Mouse (Mus musculus) hindbrain, embryonic 15.5 days (tissue): ENCODE data around the gene Cpxm2. TPM values are rescaled to one million over a fixed set of nuclear protein-coding genes. Genes with fewer than 3 reads are reported as not detected.

Source experiments
- ATAC-seq: fragments of 200-750 bp; cut with Nextera tagmentation; 2 replicates; pipeline ENCODE4 v1.8.0; 2017; ENCODE audit warnings: low read depth, moderate number of reproducible peaks, moderate TSS enrichment; ENCODE audit not compliant: low FRiP score
- H3K27ac ChIP-seq: fragments of 300-500 bp; sonication (generic); replicated peaks from 2 replicates; pipeline ENCODE4 v1.5.1; 2015; ENCODE audit warnings: mild to moderate bottlenecking, inconsistent platforms
- H3K27me3 ChIP-seq: fragments of 300-500 bp; sonication (generic); 2 replicates; pipeline ENCODE4 v1.6.1; 2015; ENCODE audit warnings: control low read depth, inconsistent platforms
- H3K36me3 ChIP-seq: fragments of 300-500 bp; sonication (generic); 2 replicates; pipeline ENCODE4 v1.6.1; 2015; ENCODE audit warnings: control low read depth, inconsistent platforms
- H3K4me1 ChIP-seq: fragments of 300-500 bp; sonication (generic); replicated peaks from 2 replicates; pipeline ENCODE4 v1.6.1; 2015; ENCODE audit warnings: control low read depth, inconsistent platforms
- H3K4me2 ChIP-seq: fragments of 300-500 bp; sonication (generic); 2 replicates; pipeline ENCODE4 v1.6.1; 2015; ENCODE audit warnings: moderate library complexity, mild to moderate bottlenecking, inconsistent platforms
- H3K4me3 ChIP-seq: fragments of 300-500 bp; sonication (generic); 2 replicates; pipeline ENCODE4 v1.5.1; 2015; ENCODE audit warnings: mild to moderate bottlenecking, inconsistent platforms
- H3K9ac ChIP-seq: fragments of 300-500 bp; sonication (generic); 2 replicates; pipeline ENCODE4 v1.6.1; 2015; ENCODE audit warnings: inconsistent platforms
- H3K9me3 ChIP-seq: fragments of 300-500 bp; sonication (generic); 2 replicates; pipeline ENCODE4 v1.6.1; 2016; ENCODE audit warnings: control low read depth, inconsistent platforms
- WGBS: fragments of 180-500 bp; shearing (Covaris S2); methylation state at CpG from one replicate; pipeline ENCODE4 v1.1.7; 2015; 5-methylcytosine and 5-hydroxymethylcytosine counted together
- polyA plus RNA-seq: library from polyadenylated mRNA; unstranded; fragments of >200 nt; fragmentation: Nextera tagmentation; extraction: Ambion mirVana; gene quantifications from 2 replicates; pipeline ENCODE4 v1.2.1, GENCODE M21; 2015

Cpxm2 gene
- polyA plus RNA-seq, 1 experiment from 2014 or later = 0.82 TPM

DNA sequence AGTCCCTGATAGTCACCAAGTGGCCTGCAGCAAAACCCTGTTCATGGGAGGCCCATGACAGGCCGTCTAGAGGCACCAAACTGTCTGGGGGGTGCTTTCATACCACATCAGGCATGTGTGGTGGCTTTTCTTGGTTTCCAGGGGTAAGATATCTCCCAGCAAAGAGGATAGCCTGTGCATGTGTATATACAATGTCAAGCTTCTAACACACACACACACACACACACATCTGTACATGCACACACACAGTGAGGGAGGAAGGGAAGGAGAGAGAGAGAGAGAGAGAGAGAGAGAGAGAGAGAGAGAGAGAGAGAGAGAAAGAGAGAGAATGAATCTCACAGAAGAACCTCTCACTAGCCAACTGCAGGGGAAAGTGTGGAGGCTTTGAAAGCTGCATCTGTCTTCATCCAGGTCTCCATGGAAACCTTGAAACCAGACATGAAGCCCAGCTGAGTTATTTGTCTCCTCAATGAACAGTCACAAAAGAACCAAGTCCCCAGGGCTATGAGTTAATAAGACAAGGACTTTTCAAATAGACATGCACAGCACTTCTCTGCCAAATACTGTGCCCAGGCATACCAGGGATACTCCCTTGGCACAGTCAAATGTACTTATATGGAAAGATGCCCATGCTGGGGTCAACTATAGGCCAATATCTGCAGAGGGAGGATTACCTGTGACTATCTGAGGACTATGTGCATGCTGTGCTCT, 141.4 kb downstream of the Cpxm2 start:
- WGBS = 11% methylated on average over 1 of the region's 1 CpGs
- Histone ChIP-seq H3K9me3 (no peaks in the 10 kb centered on the region), H3K27me3 (no peaks in the 10 kb centered on the region), H3K4me2 (no peak overlapping the region), H3K9ac (no peak overlapping the region), H3K36me3 (no peaks in the 10 kb centered on the region), H3K4me3 (no peak overlapping the region), H3K4me1 (peaks cover 18% of the 10 kb centered on the region), H3K27ac (peak overlapping the region; percentile 52)
- peak; percentile 90 for ATAC-seq

DNA sequence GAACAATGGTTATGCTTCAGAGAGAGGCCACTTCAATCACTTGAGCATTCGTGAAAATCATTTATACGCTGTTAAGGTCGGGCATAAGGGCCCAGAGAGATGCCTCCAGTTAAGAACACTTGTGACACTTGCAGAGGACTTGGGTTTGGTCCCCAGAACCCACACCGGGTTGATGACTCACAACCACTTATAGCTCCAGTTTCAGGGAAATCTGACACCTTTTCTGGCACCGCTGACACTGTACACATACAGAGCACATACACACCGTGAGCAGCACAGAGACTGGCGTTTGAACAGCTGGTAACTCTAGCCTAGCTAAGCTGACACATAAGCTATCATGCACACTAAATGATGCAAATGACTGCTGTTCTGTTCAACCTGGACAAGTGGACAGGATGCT, 145.5 kb downstream of the Cpxm2 start:
- H3K9me3 ChIP-seq = no peaks in the 10 kb centered on the region
- H3K27ac ChIP-seq = no peak overlapping the region
- ATAC-seq = no peak
- no peaks in the 10 kb centered on the region for H3K27me3 ChIP-seq
- no peak overlapping the region for H3K4me2 ChIP-seq
- H3K36me3 ChIP-seq = no peaks in the 10 kb centered on the region
- peaks cover 17% of the 10 kb centered on the region for H3K4me1 ChIP-seq
- H3K4me3 ChIP-seq = no peak overlapping the region
- WGBS = 92% methylated on average over 7 of the region's 7 CpGs
- no peak overlapping the region for H3K9ac ChIP-seq

DNA sequence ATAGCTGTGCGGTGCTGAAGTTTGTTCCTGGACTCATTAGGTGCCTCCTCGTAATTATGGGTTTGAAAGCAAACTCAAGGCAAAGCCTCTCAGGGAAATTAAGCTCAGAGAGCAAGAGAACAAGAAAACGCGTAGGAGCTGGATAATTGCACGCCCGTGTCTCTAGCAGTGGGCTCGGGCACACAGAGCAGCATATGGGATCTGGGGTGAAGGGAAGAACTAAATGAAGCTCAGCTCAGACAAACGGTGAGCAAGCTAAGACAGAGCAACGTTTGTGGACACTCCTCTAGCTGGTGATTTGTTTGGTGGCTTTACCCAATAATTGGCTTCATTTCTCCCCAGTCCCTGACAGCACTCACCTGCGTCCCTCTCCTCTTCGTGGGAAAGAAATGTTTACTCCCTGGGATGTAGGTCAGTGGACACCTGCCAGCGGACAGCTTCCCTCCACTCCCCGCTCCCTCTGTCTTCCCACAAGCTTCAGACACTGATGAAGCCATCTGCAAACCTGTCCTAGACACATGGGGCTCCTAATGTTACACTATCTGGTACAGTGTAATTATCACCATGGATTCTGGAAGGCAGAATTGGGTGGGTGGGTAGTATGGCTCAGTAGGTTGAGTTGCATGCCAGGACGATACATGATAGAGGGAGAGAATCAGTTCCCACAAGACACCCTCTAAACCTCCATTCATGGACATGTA, 148.4 kb downstream of the Cpxm2 start:
- no peak for ATAC-seq
- Histone ChIP-seq H3K4me3 (no peak overlapping the region), H3K9ac (no peak overlapping the region), H3K4me1 (no peaks in the 10 kb centered on the region), H3K27me3 (no peaks in the 10 kb centered on the region), H3K4me2 (no peak overlapping the region), H3K27ac (no peak overlapping the region), H3K9me3 (no peaks in the 10 kb centered on the region), H3K36me3 (no peaks in the 10 kb centered on the region)
- WGBS = 76% methylated on average over 14 of the region's 14 CpGs

DNA sequence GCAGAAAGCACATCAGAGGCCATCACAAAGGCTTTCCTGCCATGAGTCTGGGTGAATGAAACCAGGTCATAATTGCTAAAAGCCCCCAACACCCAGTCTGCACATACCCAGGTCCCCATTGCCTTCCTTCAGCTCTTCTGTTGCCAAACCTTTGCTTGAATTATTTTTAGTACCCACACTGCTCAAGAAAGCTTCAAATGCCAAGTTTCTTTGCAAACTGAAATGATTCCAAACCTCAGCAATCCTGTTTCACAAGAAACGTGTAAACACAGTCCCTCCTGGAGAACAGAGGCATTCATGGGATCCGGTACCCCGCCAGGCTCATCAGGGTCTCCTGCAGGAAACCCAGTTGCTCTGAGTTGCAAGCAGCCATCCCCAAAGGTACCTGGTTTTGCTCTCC, 161.7 kb downstream of the Cpxm2 start:
- no peaks in the 10 kb centered on the region for H3K9me3 ChIP-seq
- no peaks in the 10 kb centered on the region for H3K27me3 ChIP-seq
- no peaks in the 10 kb centered on the region for H3K36me3 ChIP-seq
- no peak overlapping the region for H3K4me3 ChIP-seq
- WGBS = 75% methylated on average over 3 of the region's 3 CpGs
- H3K9ac ChIP-seq = no peak overlapping the region
- no peak overlapping the region for H3K27ac ChIP-seq
- no peak overlapping the region for H3K4me2 ChIP-seq
- no peaks in the 10 kb centered on the region for H3K4me1 ChIP-seq
- no peak for ATAC-seq

DNA sequence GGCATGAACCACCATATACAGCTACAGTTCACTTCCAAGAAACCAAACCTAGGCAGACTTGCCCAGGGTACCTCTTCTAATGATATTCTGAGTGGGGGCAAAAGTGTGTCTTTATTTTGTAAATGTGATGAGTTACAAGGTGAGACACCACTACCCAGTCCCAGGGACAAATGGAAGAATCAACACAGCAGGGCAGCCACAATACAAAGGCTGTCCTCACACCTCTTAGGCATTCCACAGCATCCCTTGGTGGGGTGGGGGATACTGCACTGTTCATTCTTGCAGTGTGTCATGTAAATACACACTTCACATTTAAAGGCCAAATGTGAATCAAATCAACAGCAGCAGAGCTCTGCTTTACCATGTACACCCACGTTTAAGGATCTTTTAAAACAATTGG, 162.3 kb downstream of the Cpxm2 start:
- Histone ChIP-seq H3K4me1 (no peaks in the 10 kb centered on the region), H3K9ac (no peak overlapping the region), H3K9me3 (no peaks in the 10 kb centered on the region), H3K4me2 (no peak overlapping the region), H3K27me3 (no peaks in the 10 kb centered on the region), H3K27ac (no peak overlapping the region), H3K36me3 (no peaks in the 10 kb centered on the region), H3K4me3 (no peak overlapping the region)
- 64% methylated on average over 1 of the region's 1 CpGs for WGBS
- ATAC-seq = no peak

DNA sequence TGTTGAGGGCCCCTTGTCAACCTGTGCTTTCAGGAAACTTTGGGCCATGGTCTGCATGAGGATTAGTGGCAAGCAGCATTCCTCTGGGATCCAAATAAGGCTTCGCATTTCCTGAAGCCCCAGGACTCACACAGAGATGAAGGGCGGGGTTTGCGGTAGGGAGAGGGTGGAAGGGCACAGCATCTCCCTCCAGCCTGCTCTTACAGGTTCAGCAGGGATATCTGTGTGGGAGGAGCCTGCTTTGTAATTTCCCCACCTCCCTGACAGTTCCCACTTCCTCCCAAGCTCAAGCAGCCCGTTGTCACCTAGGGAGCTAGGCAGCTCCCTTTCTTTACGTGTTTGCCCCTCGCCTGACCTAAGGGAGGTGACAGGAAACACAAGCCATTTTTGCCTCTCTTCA, 165.5 kb downstream of the Cpxm2 start:
- Histone ChIP-seq H3K4me3 (no peak overlapping the region), H3K27ac (no peak overlapping the region), H3K27me3 (no peaks in the 10 kb centered on the region), H3K4me1 (no peaks in the 10 kb centered on the region), H3K4me2 (no peak overlapping the region), H3K9me3 (no peaks in the 10 kb centered on the region), H3K9ac (no peak overlapping the region), H3K36me3 (0 out of 2 replicates have a peak, but pooled peaks cover 2% of the 10 kb centered on the region)
- 39% methylated on average over 6 of the region's 6 CpGs for WGBS
- ATAC-seq = no peak

Other genes with a start within 250 kb of the Cpxm2 start
- gene Gpr26, start 188.3 kb downstream of the Cpxm2 start, polyA plus RNA-seq = 2.6 and 2.8 TPM in 2 replicates
- 22.3 and 27.0 TPM in 2 replicates for gene Chst15, start 162.5 kb upstream of the Cpxm2 start, polyA plus RNA-seq